ENCODE assay signal across 11 mouse cellular contexts in genomic region chr14:88479909-88480308, GRCm38 (mm10). TPM values are rescaled to one million over a fixed set of nuclear protein-coding genes. Genes with fewer than 3 reads are reported as not detected.
DNase-seq lines count a peak whose midpoint lies in the region; ATAC-seq and TF ChIP-seq lines count a peak whose summit lies in the region.
"Had no signal": no experiment of that assay in that cellular context is flagged by ENCODE, and none has a peak within 500 bp of the region (broad histone marks: within the 10 kb centered on the region; RNA-seq: fewer than 3 reads in every experiment).

No protein-coding gene starts in this region.

- H3K36me3 ChIP-seq in forebrain, embryonic 11.5 days (ENCODE audit: control insufficient read depth, insufficient read depth, low read length): no peaks in the 10 kb centered on the region
- no peaks in the 10 kb centered on the region for H3K36me3 ChIP-seq in forebrain, embryonic 10.5 days (replicated peaks)
- no peaks in the 10 kb centered on the region for H3K36me3 ChIP-seq in neural tube, embryonic 14.5 days (ENCODE audit: control insufficient read depth, insufficient read depth, low read length)
- no peaks in the 10 kb centered on the region for H3K36me3 ChIP-seq in neural tube, embryonic 15.5 days
- H3K36me3 ChIP-seq in midbrain, postnatal 0 days (ENCODE audit: insufficient read depth, low read length): no peaks in the 10 kb centered on the region

- no peak for DNase-seq in forebrain, embryonic 11.5 days (ENCODE audit: low spot score)
- DNase-seq in forebrain, embryonic 10.5 days (ENCODE audit: extremely low spot score, low spot score): no peak
- no peak for DNase-seq in layer of hippocampus, adult 2 months (ENCODE audit: low spot score in 2 of 2)
- no peak for DNase-seq in layer of hippocampus, adult 9-11 months
- peak; percentile 58 for DNase-seq in midbrain, postnatal 0 days (ENCODE audit: low spot score)
- DNase-seq in layer of hippocampus, postnatal 36 days: no peak
- DNase-seq: thymus, adult 18-20 months had no signal

- TF ChIP-seq CTCF in layer of hippocampus, adult 2 months (conservative IDR thresholded peaks at IDR 0.05): peak; percentile 78
- peak; percentile 72 for TF ChIP-seq CTCF in midbrain, postnatal 0 days (IDR thresholded peaks at IDR 0.05)

- H3K9me3 ChIP-seq in forebrain, embryonic 11.5 days (ENCODE audit: control insufficient read depth, low read length): no peaks in the 10 kb centered on the region
- H3K9me3 ChIP-seq in forebrain, embryonic 10.5 days: no peaks in the 10 kb centered on the region
- H3K9me3 ChIP-seq in neural tube, embryonic 14.5 days (ENCODE audit: control insufficient read depth, low read length): no peaks in the 10 kb centered on the region
- H3K9me3 ChIP-seq in neural tube, embryonic 15.5 days (replicated peaks): no peaks in the 10 kb centered on the region
- H3K9me3 ChIP-seq in midbrain, postnatal 0 days (ENCODE audit: low read length): no peaks in the 10 kb centered on the region

- no peak overlapping the region for H3K4me2 ChIP-seq in forebrain, embryonic 11.5 days (ENCODE audit: low read depth, low read length, severe bottlenecking)
- H3K4me2 ChIP-seq in neural tube, embryonic 14.5 days (ENCODE audit: low read depth, low read length): no peak overlapping the region
- H3K4me2 ChIP-seq in neural tube, embryonic 15.5 days: no peak overlapping the region
- no peak overlapping the region for H3K4me2 ChIP-seq in midbrain, postnatal 0 days (ENCODE audit: low read depth, low read length, poor library complexity, severe bottlenecking)

- H3K27ac ChIP-seq in forebrain, embryonic 11.5 days (ENCODE audit: low read depth, low read length): no peak overlapping the region
- no peak overlapping the region for H3K27ac ChIP-seq in forebrain, embryonic 10.5 days
- no peak overlapping the region for H3K27ac ChIP-seq in layer of hippocampus, adult 2 months
- no peak overlapping the region for H3K27ac ChIP-seq in neural tube, embryonic 14.5 days (ENCODE audit: low read depth, low read length)
- no peak overlapping the region for H3K27ac ChIP-seq in neural tube, embryonic 15.5 days (replicated peaks)
- H3K27ac ChIP-seq in midbrain, postnatal 0 days (ENCODE audit: low read depth, low read length): no peak overlapping the region

- no peaks in the 10 kb centered on the region for H3K4me1 ChIP-seq in forebrain, embryonic 11.5 days (replicated peaks; ENCODE audit: control insufficient read depth, insufficient read depth, low read length)
- no peaks in the 10 kb centered on the region for H3K4me1 ChIP-seq in forebrain, embryonic 10.5 days
- H3K4me1 ChIP-seq in neural tube, embryonic 14.5 days (ENCODE audit: control insufficient read depth, insufficient read depth, low read length): no peaks in the 10 kb centered on the region
- H3K4me1 ChIP-seq in neural tube, embryonic 15.5 days: no peaks in the 10 kb centered on the region
- H3K4me1 ChIP-seq in midbrain, postnatal 0 days (ENCODE audit: insufficient read depth, low read length): no peaks in the 10 kb centered on the region

- no peak overlapping the region for H3K9ac ChIP-seq in forebrain, embryonic 11.5 days (ENCODE audit: low read length)
- H3K9ac ChIP-seq in neural tube, embryonic 14.5 days (replicated peaks; ENCODE audit: low read depth, low read length): no peak overlapping the region
- no peak overlapping the region for H3K9ac ChIP-seq in neural tube, embryonic 15.5 days (replicated peaks)
- no peak overlapping the region for H3K9ac ChIP-seq in midbrain, postnatal 0 days (replicated peaks; ENCODE audit: low read length, poor library complexity, severe bottlenecking)

- H3K27me3 ChIP-seq in forebrain, embryonic 11.5 days (ENCODE audit: control insufficient read depth, insufficient read depth, low read length): no peaks in the 10 kb centered on the region
- H3K27me3 ChIP-seq in forebrain, embryonic 10.5 days (ENCODE audit: poor library complexity, severe bottlenecking): no peaks in the 10 kb centered on the region
- H3K27me3 ChIP-seq in neural tube, embryonic 14.5 days (ENCODE audit: control insufficient read depth, insufficient read depth, low read length): no peaks in the 10 kb centered on the region
- H3K27me3 ChIP-seq in neural tube, embryonic 15.5 days (replicated peaks): no peaks in the 10 kb centered on the region
- H3K27me3 ChIP-seq in midbrain, postnatal 0 days (ENCODE audit: insufficient read depth, low read length): no peaks in the 10 kb centered on the region
- H3K27me3 ChIP-seq: CH12.LX had no signal

- no peak overlapping the region for H3K4me3 ChIP-seq in forebrain, embryonic 11.5 days (ENCODE audit: low read depth, low read length)
- no peak overlapping the region for H3K4me3 ChIP-seq in forebrain, embryonic 10.5 days
- no peak overlapping the region for H3K4me3 ChIP-seq in layer of hippocampus, adult 2 months
- H3K4me3 ChIP-seq in neural tube, embryonic 14.5 days (ENCODE audit: low read depth, low read length): no peak overlapping the region
- H3K4me3 ChIP-seq in neural tube, embryonic 15.5 days (replicated peaks): no peak overlapping the region
- no peak overlapping the region for H3K4me3 ChIP-seq in midbrain, postnatal 0 days (ENCODE audit: low read depth, low read length)

- 53% methylated on average over 3 of the region's 3 CpGs for WGBS in forebrain, embryonic 11.5 days
- 57% methylated on average over 3 of the region's 3 CpGs for WGBS in forebrain, embryonic 10.5 days
- 53% methylated on average over 3 of the region's 3 CpGs for WGBS in neural tube, embryonic 14.5 days
- WGBS in neural tube, embryonic 15.5 days: 57% methylated on average over 3 of the region's 3 CpGs
- WGBS in midbrain, postnatal 0 days: 50% methylated on average over 3 of the region's 3 CpGs

- peak; percentile 70; the same call in 1 of the 2 replicates for ATAC-seq in forebrain, embryonic 11.5 days (replicated peaks; ENCODE audit: low FRiP score)
- peak; percentile 68; the same call in 1 of the 2 replicates for ATAC-seq in neural tube, embryonic 14.5 days (ENCODE audit: low read depth)
- ATAC-seq in neural tube, embryonic 15.5 days (ENCODE audit: low FRiP score): no peak
- no peak for ATAC-seq in midbrain, postnatal 0 days (ENCODE audit: low FRiP score)

RNA-seq across cellular contexts. Expression of gene Pcdh20, which starts 8.7 kb away (rescaled TPM):
- 1.1 and 1.4 TPM in 2 replicates for polyA plus RNA-seq in forebrain, embryonic 11.5 days (2014; fragmentation: Nextera tagmentation; extraction: Ambion mirVana)
- 0.90 and 1.3 TPM in 2 replicates for polyA plus RNA-seq in forebrain, embryonic 10.5 days (2016; fragmentation: Nextera tagmentation; extraction: Ambion mirVana)
- total RNA-seq in layer of hippocampus, adult 2 months (2021): 100 to 1,000 TPM; 146 to 147 TPM
- 4.0 and 5.1 TPM in 2 replicates for polyA plus RNA-seq in neural tube, embryonic 14.5 days (2014; fragmentation: Nextera tagmentation; extraction: Ambion mirVana)
- 4.9 and 5.4 TPM in 2 replicates for polyA plus RNA-seq in neural tube, embryonic 15.5 days (2015; fragmentation: Nextera tagmentation; extraction: Ambion mirVana)
- 12.6 and 12.9 TPM in 2 replicates for total RNA-seq in midbrain, postnatal 0 days (2014; rRNA removed)
- 5.5 and 6.0 TPM in 2 replicates for polyA plus RNA-seq in midbrain, postnatal 0 days (2015; fragmentation: Nextera tagmentation; extraction: Ambion mirVana)
- 100 to 1,000 TPM; 147 to 150 TPM for total RNA-seq in layer of hippocampus, postnatal 36 days (2021)
- total RNA-seq: CH12.LX; hematopoietic stem cell, adult 5-6 weeks had no signal

Comparison
In these comparisons a context has a peak if more than half of its experiments do, and no peak if none do; other contexts are left out.
1. ATAC-seq: peak in forebrain, embryonic 11.5 days (single experiment) and neural tube, embryonic 14.5 days (single experiment); none in neural tube, embryonic 15.5 days (single experiment) and midbrain, postnatal 0 days (single experiment).